Mouse (Mus musculus) neutrophil, adult 83 days (primary cell): ENCODE data around the gene Vamp2. TPM values are rescaled to one million over a fixed set of nuclear protein-coding genes. Genes with fewer than 3 reads are reported as not detected.

Experiments
- total RNA-seq, 2 experiments: library from RNA; stranded (reverse); gene quantifications; one replicate each; pipeline ENCODE4 v1.2.4; 2023

Gene Vamp2
- total RNA-seq, result 100 to 1,000 TPM; 228 to 249 TPM

GRCm38 (mm10) chr11:69088103-69088855 is at the start of gene Vamp2:
TSS of gene Vamp2 (plus strand) at chr11:69088490.

GRCm38 (mm10) chr11:69045531-69046394 is 42.5 kb upstream of the Vamp2 start, which contains the start of gene Aurkb:
TSS of gene Aurkb (plus strand) at chr11:69045647.

DNA sequence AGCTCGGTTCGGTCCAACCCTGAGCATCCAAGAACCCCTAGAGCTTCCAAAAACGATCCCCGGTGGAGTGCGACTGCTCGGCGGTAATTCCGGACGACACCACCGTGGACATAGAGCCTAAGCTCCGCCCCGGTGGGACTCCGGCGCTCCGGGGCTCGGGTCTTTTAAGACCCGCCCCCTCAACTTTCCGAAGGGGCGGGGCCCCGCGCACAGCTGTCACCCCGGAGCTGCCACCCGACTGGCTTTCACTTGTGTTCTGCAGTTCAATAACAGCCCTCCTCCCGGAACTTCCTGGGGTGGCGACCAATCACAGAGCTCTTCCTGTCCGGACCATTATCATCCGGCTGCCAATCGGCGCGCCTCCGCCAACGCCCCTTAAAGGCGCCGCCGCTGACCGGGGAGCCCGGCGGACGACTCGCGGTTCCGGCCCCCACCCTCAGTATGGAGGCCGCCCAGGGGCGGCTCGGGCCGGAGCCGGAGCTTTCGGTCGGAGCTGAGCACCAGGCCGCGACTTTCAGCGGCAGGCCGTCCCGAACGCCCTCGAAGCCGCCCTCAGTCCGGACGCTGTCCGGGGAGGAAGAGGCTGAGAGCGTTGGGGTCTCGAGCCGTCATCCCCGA is 28.8 kb upstream of the Vamp2 start, which contains the start of gene Borcs6:
Gene Borcs6 (plus strand): TSS at position 361 of the 618 bp plus-strand sequence.

DNA sequence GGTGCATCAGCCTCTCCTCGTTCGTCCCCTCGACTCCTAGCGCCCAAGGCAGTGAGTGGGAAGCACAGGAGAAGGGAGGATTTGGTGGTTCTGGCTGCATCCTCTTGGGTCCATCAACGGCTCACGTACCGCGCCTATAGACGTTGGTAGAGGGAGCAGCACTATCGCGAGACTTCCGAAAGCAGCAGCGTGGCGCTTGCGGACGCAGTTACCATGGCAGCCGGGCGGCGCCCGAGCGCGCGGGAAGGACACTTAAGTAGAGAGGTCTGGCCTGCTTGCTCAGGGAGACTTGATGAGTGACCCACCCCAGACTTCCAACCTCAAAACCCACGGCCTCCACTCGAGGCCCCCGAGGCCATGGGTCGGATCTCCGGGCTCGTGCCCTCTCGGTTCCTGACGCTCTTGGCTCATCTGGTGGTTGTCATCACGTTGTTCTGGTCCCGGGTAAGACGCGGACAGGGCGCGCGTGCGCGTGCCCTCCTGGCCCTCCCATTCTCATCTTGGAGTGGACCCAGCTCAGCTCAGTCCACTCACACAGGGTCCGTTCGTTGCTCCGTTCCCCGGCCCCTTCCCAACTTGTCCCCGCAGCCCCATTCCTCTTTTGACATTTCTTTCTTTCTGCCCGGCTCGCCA is 17.6 kb upstream of the Vamp2 start, which contains the start of gene Tmem107:
Gene Tmem107 (plus strand): TSS at position 217 of the 633 bp plus-strand sequence.

GRCm38 (mm10) chr11:69094697-69095429 is 6.6 kb downstream of the Vamp2 start, which contains the start of gene Per1:
TSS of gene Per1 (plus strand) at chr11:69095217.

GRCm38 (mm10) chr11:69120221-69121000 is 32.1 kb downstream of the Vamp2 start, which contains the start of gene Hes7:
TSS of gene Hes7 (plus strand) at chr11:69120404.

DNA sequence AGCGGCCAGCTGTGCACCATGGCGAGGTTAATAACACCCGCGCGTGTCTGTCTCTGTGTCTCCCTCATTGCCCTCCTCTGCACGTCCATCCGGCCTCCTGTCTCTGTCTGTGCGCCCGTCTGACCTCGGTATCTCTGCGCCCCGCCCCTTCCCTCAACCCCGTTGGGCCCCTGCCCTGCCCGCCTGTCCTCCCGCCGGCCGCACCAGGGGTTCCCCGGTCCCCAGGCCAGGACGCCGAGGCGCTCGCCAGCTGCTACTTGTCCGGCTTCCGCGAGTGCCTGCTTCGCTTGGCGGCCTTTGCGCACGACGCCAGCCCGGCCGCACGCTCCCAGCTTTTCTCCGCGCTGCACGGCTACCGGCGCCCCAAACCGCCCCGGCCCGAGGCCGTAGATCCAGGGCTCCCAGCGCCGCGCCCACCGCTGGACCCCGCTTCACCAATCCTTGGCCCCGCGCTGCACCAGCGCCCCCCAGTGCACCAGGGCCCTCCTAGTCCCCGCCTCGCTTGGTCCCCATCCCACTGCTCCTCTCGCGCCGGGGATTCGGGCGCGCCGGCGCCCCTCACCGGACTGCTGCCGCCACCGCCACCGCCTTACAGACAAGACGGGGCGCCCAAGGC is 34.2 kb downstream of the Vamp2 start, which contains the start of gene 9130213A22Rik:
Gene 9130213A22Rik (minus strand): TSS at position 254 of the 616 bp plus-strand sequence.

GRCm38 (mm10) chr11:69125852-69125918 is 37.4 kb downstream of the Vamp2 start, which contains the start of gene Aloxe3:
TSS of gene Aloxe3 (plus strand) at chr11:69125896.

Other genes starting within 250 kb of the Vamp2 start
- 100 to 1,000 TPM; 107 to 135 TPM for gene Ndel1, start 216.6 kb upstream of the Vamp2 start, total RNA-seq
- not detected for gene Rnf222, start 199.9 kb upstream of the Vamp2 start, total RNA-seq
- 100 to 1,000 TPM; 865 to 943 TPM for gene Rpl26, start 186.9 kb upstream of the Vamp2 start, total RNA-seq
- gene Odf4, start 161.4 kb upstream of the Vamp2 start, total RNA-seq, result not detected
- not detected for gene Arhgef15, start 131.0 kb upstream of the Vamp2 start, total RNA-seq
- 1 to 10 TPM; 1.2 to 1.6 TPM for gene Slc25a35, start 120.4 kb upstream of the Vamp2 start, total RNA-seq
- 1 to 10 TPM; 5.2 to 5.6 TPM for gene Rangrf, start 113.3 kb upstream of the Vamp2 start, total RNA-seq
- 10 to 100 TPM; 19.7 to 27.2 TPM for gene Pfas, start 80.0 kb upstream of the Vamp2 start, total RNA-seq
- gene Ctc1, start 72.6 kb upstream of the Vamp2 start, total RNA-seq, result 10 to 100 TPM; 31.5 to 38.6 TPM
- 10 to 100 TPM; 92.7 to 94.2 TPM for gene Aurkb, start 42.8 kb upstream of the Vamp2 start, total RNA-seq
- 10 to 100 TPM; 34.0 to 34.5 TPM for gene Borcs6, start 28.8 kb upstream of the Vamp2 start, total RNA-seq
- gene Tmem107, start 17.7 kb upstream of the Vamp2 start, total RNA-seq, result 1 to 10 TPM; 4.3 to 5.9 TPM
- 100 to 1,000 TPM; 205 to 241 TPM for gene Per1, start 6.7 kb downstream of the Vamp2 start, total RNA-seq
- gene Hes7, start 31.9 kb downstream of the Vamp2 start, total RNA-seq, result not detected
- not detected for gene 9130213A22Rik, start 34.1 kb downstream of the Vamp2 start, total RNA-seq
- under 1 TPM in 1 of 2 experiments, not detected in 1; 0.09 TPM for gene Aloxe3, start 37.4 kb downstream of the Vamp2 start, total RNA-seq
- not detected for gene Alox12b, start 68.5 kb downstream of the Vamp2 start, total RNA-seq
- gene Alox8, start 109.4 kb downstream of the Vamp2 start, total RNA-seq, result under 1 TPM; 0.11 to 0.28 TPM
- not detected for gene Gucy2e, start 148.5 kb downstream of the Vamp2 start, total RNA-seq
- 10 to 100 TPM; 12.5 to 15.6 TPM for gene Cntrob, start 235.3 kb downstream of the Vamp2 start, total RNA-seq
- gene Trappc1, start 235.5 kb downstream of the Vamp2 start, total RNA-seq, result 10 to 100 TPM; 44.7 to 46.6 TPM
- under 1 TPM; 0.31 to 0.42 TPM for gene Kcnab3, start 237.8 kb downstream of the Vamp2 start, total RNA-seq